Comparison of ENCODE assay signal across 8 mouse cellular contexts in genomic region chr14:34768373-34768772, GRCm38 (mm10). TPM values are rescaled to one million over a fixed set of nuclear protein-coding genes. Genes with fewer than 3 reads are reported as not detected.
DNase-seq lines count a peak whose midpoint lies in the region; ATAC-seq and TF ChIP-seq lines count a peak whose summit lies in the region.

No protein-coding gene starts in this region.

- no peak overlapping the region for H3K27ac ChIP-seq in cortical plate, adult 2 months (ENCODE audit: insufficient read depth, low read length)

- TF ChIP-seq CTCF in cortical plate, adult 2 months (IDR thresholded peaks at IDR 0.05; ENCODE audit: extremely low read depth, insufficient read depth, low read length) = no peak

- peak; percentile 43 to 48 for DNase-seq in gastrocnemius, adult 8-10 months (ENCODE audit: low spot score in 2 of 2)
- peak; percentile 26 for DNase-seq in hindlimb bud, embryonic 11.5 days (ENCODE audit: extremely low spot score, low read depth, low spot score)
- DNase-seq in left cerebral cortex, postnatal 10 days (ENCODE audit: extremely low spot score in 1 of 2, low spot score in 2 of 2) = peak; percentile 44 to 77
- peak; percentile 65 to 75 for DNase-seq in right cerebral cortex, postnatal 10 days (ENCODE audit: low spot score in 2 of 2)
- peak; percentile 51 to 69 for DNase-seq in urinary bladder, postnatal 4 days (ENCODE audit: low spot score in 2 of 2)

- H3K4me1 ChIP-seq in cortical plate, adult 2 months (ENCODE audit: control insufficient read depth, insufficient read depth, low read length) = no peaks in the 10 kb centered on the region
- H3K4me1 ChIP-seq in megakaryocyte, embryonic 14.5 days = peaks cover 29% of the 10 kb centered on the region

- no peaks in the 10 kb centered on the region for H3K36me3 ChIP-seq in megakaryocyte, embryonic 14.5 days (replicated peaks; ENCODE audit: low read length)

- ATAC-seq in activated CD4-positive, CD25-positive, alpha-beta regulatory T cell, adult 4 months = peak; percentile 36

- intact Hi-C loops in left cerebral cortex, postnatal 10 days (cut with DNase I) = loop anchor here (10.0 kb wide), 1 partner anchor 94 kb away; the partner anchor contains the start of gene Wapl

- H3K9me3 ChIP-seq in megakaryocyte, embryonic 14.5 days = no peaks in the 10 kb centered on the region

- H3K4me3 ChIP-seq in cortical plate, adult 2 months (ENCODE audit: insufficient read depth, low read length) = peak overlapping the region; percentile 23
- peak overlapping the region; percentile 91 for H3K4me3 ChIP-seq in megakaryocyte, embryonic 14.5 days (replicated peaks)

- H3K27me3 ChIP-seq in megakaryocyte, embryonic 14.5 days (replicated peaks) = peaks cover 18% of the 10 kb centered on the region

- no peak for TF ChIP-seq POLR2A in cortical plate, adult 2 months (IDR thresholded peaks at IDR 0.05; ENCODE audit: extremely low read depth, insufficient read depth, low read length)

RNA-seq across cellular contexts. Expression of gene Grid1, which starts 51.5 kb away (rescaled TPM):
- not detected for polyA plus RNA-seq in activated CD4-positive, CD25-positive, alpha-beta regulatory T cell, adult 4 months (2017; shearing (Covaris generic))
- 22.3 and 22.7 TPM in 2 replicates for polyA plus RNA-seq in cortical plate, adult 2 months (2012; rRNA removed)
- not detected for total RNA-seq in gastrocnemius, adult 8-10 months (2022)
- total RNA-seq in left cerebral cortex, postnatal 10 days (2021) = 10 to 100 TPM; 48.2 to 49.7 TPM
- not detected in 2 replicates for polyA plus RNA-seq in megakaryocyte, embryonic 14.5 days (2012; ENCODE audit: insufficient read depth, low replicate concordance)

Comparison
In these comparisons a context has a peak if more than half of its experiments do, and no peak if none do; other contexts are left out.
1. RNA of gene Grid1, which starts 51.5 kb away (polyA plus RNA-seq): 22.3 to 22.7 TPM in cortical plate, adult 2 months; not detected in activated CD4-positive, CD25-positive, alpha-beta regulatory T cell, adult 4 months and not detected in megakaryocyte, embryonic 14.5 days; every median in the first group is over 10 times any median in the second.
2. Peak in every context shown above with its lines, with median percentiles within 50 percentile points of each other: DNase-seq.